Mouse (Mus musculus): ENCODE results near the gene Adra1d. TPM values are rescaled to one million over a fixed set of nuclear protein-coding genes. Genes with fewer than 3 reads are reported as not detected.

The Adra1d gene
- polyA plus RNA-seq (2015; fragmentation: Nextera tagmentation; extraction: Ambion mirVana) = 0.09 and 0.25 TPM in 2 replicates

GRCm38 (mm10) chr2:131561891-131562585 lies at the start of gene Adra1d:
TSS of gene Adra1d (minus strand) at chr2:131562283.
- no peak for DNase-seq (ENCODE audit: low spot score)

DNA sequence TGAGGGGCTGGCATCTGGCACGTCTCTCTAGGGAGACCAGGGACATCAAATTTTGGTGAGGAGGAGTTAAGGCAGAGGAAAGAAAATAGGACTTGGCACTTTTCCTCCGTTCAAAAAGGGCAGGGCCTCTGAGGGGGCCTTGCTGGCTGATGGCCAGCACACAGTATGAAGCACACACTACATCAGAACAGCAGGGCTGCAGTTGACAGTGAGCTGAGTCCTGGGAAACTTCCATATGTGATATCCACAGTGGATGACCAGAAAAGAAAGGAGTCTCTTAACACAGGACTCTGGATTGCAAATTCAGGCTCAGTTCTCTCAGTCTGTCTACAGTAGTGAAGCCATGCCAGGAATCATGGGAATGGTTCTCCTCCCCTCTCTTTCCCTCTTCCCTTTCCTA lies 39.8 kb upstream of the Adra1d start:
- DNase-seq (ENCODE audit: low spot score) = no peak

DNA sequence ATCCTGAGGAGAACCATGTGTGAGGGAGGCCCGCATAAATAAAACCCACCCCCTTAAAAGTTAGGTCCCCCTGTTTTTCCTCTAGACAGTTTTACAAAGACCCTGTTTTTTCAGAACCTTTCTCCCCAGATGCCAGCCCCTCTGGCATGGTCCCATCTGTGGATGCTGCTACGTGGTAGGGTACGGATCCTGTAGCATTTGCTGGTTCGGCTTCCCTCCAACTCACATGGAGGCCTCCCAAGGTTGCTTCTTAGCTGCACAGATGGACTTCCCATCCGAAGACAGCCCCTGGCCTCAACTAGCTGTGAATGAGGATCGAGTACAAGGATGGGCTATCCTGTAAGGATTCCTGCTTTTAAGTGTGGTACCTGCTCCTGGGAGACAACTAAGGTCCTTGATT lies 32.8 kb upstream of the Adra1d start:
- no peak for DNase-seq (ENCODE audit: low spot score)

DNA sequence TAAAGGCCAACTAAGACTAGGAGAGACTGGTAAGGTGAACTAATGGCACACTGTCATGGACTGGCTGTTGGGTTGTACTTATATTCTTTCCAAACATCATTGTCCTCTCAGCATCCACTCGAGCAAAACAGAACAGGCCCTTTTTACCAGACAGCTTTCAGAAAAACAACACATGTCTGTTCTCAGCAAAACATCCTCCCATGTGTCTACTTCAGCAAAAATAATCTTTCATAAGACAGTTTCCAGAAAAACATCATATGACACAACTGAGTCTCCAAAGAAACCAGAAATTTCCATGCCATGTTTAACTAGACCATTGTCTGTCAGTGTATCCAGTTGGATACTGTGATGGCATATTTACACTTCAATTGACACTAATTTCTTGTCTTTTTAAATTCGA lies 25.4 kb upstream of the Adra1d start:
- no peak for DNase-seq (ENCODE audit: low spot score)

- no peak for DNase-seq (ENCODE audit: low spot score)
Measured at GRCm38 (mm10) chr2:131581506-131581905, 19.4 kb upstream of the Adra1d start.

DNA sequence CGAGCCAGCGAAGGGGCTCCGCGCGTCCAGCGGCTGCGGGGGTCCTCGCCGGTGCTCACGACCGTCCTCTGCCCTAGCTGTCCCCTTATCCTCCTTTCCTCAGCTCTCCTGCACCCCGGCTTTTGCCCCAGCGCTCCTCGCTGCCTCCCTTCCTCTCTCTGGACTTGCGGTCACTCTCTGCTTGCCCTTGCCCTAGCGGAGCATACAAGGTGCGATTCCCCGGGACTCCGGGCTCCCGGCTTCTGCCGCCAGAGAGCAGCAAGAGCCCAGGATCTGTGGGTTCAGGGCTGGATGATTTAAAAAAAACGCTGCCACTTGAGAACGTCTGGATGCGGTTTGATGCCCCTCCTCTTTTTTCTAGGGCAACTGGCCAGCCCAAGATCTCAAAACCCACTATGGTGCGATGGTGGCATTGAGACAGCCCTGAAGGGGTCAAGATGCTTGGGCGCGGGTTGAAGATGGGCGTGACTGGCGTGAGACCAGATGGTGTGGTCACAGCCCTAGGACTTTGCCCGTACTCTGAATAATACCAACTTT lies 571 bp upstream of the Adra1d start:
- no peak for DNase-seq (ENCODE audit: low spot score)

GRCm38 (mm10) chr2:131561344-131561870 lies 676 bp downstream of the Adra1d start:
- DNase-seq (ENCODE audit: low spot score) = no peak

GRCm38 (mm10) chr2:131560205-131560919 lies 1.7 kb downstream of the Adra1d start:
- DNase-seq (ENCODE audit: low spot score) = no peak

DNA sequence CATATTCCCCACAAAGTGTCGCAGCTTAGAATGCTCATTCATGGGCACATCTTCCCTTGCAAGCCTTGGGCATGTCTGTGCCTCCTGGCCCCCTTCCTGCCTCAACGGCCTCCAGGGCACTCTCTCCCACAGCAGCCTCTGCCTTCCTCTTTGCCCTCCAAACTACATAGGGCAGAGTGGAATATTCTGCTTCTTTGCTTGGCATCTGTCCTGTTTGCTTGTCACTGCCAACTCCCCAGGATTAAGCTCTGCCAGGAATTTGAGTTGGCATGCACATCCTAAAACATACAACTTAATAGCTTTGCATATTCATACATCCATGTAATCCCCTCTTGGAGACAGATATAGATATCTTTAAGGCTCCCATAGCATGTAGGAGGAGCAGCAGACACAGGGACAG lies 4.2 kb downstream of the Adra1d start:
- DNase-seq (ENCODE audit: low spot score) = no peak

- no peak for DNase-seq (ENCODE audit: low spot score)
Measured at GRCm38 (mm10) chr2:131552736-131553400, 9.2 kb downstream of the Adra1d start.

- no peak for DNase-seq (ENCODE audit: low spot score)
Measured at GRCm38 (mm10) chr2:131551701-131552620, 10.1 kb downstream of the Adra1d start.

- DNase-seq (ENCODE audit: low spot score) = no peak
Measured at GRCm38 (mm10) chr2:131550906-131551305, 11.2 kb downstream of the Adra1d start.

- no peak for DNase-seq (ENCODE audit: low spot score)
Measured at GRCm38 (mm10) chr2:131550474-131550873, 11.6 kb downstream of the Adra1d start.

GRCm38 (mm10) chr2:131549090-131549489 lies 13.0 kb downstream of the Adra1d start:
- DNase-seq (ENCODE audit: low spot score) = no peak

GRCm38 (mm10) chr2:131548330-131548729 lies 13.8 kb downstream of the Adra1d start:
- no peak for DNase-seq (ENCODE audit: low spot score)

DNA sequence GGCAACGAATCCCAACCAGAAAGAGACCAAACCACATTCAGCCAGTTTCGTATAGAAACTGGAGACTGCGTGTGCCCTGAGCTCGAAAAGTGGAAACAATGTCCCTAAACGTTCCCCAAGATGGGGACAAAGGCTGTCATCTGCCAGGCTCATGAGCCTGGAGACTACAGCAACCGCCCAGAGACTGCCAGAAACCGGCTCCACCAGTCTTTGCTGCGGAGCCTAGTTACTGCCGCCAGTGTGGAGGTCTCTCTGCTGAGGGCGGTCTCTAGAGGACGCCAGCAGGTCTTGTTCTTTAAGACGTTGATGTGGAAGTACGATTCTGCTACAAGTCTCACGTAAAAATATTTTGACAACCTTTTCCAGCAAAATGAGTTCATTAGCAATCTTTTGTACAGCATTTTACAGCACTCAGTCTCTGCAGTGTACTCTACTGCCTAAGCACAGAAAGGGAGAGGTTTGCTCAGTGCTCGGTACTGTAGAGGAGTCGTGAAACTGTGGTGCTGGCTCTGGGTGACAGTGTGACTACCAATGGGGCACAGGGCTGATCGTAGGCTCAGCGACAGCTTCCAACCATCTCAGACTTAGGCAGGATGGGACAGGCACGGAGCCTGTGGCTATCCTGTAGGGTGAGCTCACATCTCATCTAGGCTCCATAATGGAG lies 15.2 kb downstream of the Adra1d start:
- no peak for DNase-seq (ENCODE audit: low spot score)

DNA sequence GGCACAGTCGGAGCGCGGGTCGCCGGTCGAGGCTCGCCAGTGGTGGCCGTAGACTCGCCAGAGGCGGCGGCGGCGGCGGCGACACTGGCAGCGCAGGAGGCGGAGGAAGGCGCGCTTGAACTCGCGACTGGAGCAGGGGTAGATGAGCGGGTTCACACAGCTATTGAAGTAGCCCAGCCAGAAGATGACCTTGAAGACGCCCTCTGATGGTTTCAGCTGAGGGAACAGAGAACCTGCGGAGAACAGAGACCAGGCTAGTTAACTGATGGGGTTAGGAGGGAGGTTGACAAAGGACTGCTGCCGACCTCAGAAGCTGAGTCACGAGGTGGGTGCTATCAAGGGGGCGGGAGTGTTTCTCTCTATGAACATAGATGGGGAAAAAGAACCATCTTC lies 15.8 kb downstream of the Adra1d start:
- DNase-seq (ENCODE audit: low spot score) = no peak

DNA sequence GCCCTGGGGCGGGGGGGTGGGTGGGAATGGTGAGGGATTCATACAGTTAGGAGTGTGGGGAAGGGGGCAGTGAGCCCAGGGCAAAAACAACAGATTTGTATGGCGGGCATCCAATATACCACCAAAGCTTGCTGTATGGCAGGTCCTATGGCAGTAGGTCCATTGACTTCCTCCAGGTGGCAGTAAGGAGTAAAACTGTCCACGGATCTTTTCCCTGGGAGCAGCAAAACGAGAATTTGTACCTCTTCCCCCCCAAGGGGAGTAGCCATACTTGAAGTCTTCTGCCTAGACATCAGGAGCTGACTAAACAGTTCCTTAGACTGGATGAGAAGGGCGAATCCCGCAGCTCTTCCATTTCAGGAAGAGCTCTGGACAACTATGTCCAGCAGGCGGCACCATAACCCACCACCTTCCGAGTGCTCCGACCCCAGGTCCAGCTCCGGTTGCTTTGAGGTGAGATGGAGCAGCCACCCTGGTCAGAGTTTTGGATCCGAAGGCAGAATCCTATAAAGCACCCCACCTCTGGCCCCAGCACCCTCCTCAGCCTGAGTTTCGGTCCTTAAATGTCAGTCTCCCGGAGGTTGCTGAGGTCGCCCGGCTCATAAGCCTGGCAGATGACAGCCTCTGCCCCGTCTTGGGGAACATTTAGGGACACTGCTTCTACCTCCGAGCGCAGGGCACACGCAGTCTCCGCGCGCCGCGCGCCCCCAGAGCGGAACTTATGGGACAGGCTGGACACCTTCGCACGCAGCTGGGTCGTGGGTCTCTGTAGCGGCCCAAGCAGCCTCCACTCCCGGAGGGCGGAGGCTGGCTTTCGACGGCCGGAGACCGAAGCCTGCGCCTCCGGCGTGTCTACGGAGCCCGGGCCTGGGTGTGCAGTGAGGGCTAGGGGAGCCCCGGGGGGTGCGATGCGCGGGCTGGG lies 16.4 kb downstream of the Adra1d start:
- DNase-seq (ENCODE audit: low spot score) = peak; percentile 63

DNA sequence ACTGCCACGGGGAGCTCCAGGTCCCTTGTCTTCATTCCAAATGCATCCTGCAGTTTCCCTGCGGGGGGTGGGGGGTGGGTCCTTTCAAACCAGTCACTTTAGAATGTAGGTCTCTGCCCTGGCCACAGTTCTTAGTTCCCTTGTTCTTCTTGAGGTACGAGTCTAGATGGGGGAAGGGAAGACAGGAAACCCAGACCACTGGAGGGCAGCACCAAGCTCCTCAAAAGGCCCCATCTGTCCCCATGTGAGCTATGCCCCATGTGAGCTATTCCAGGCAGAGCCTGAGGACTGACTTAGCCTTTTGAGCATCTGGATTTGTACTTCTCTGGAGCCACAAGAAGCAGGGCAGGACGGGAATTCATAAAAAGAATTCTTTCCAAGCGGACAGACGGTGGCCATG lies 19.6 kb downstream of the Adra1d start:
- no peak for DNase-seq (ENCODE audit: low spot score)

Measured in thymus, postnatal 0 days (tissue).